Mouse (Mus musculus): ENCODE results near the gene Zfp938. TPM values are rescaled to one million over a fixed set of nuclear protein-coding genes. Genes with fewer than 3 reads are reported as not detected.

Gene Zfp938
- polyA plus RNA-seq (2016; fragmentation: Nextera tagmentation; extraction: Ambion mirVana), result 13.4 and 13.5 TPM in 2 replicates

- H3K4me3 ChIP-seq, result peak within 1 kb of the TSS; percentile 77
- H3K36me3 ChIP-seq, result peaks cover 32% of the 10 kb centered on the region
- H3K27ac ChIP-seq, result peak within 1 kb of the TSS; percentile 92
- H3K27me3 ChIP-seq (ENCODE audit: insufficient read depth, poor library complexity, severe bottlenecking), result no peaks in the 10 kb centered on the region
- H3K9me3 ChIP-seq, result peaks cover 35% of the 10 kb centered on the region
- H3K4me1 ChIP-seq (replicated peaks), result peaks cover 8% of the 10 kb centered on the region; the same call in 1 of the 2 replicates
- 5% methylated on average over 27 of the region's 27 CpGs for WGBS
- DNase-seq (ENCODE audit: low spot score), result peak; percentile 84
Measured at GRCm38 (mm10) chr10:82240742-82241400, at the start of gene Zfp938. Gene Zfp938, minus strand, starts transcription at chr10:82241280.

GRCm38 (mm10) chr10:82257331-82257730 lies 16.3 kb upstream of the Zfp938 start:
- H3K9me3 ChIP-seq, result peaks cover 15% of the 10 kb centered on the region; the same call in 1 of the 2 replicates
- no peak overlapping the region for H3K4me3 ChIP-seq
- H3K27me3 ChIP-seq (ENCODE audit: insufficient read depth, poor library complexity, severe bottlenecking), result no peaks in the 10 kb centered on the region
- H3K27ac ChIP-seq, result no peak overlapping the region
- 83% methylated on average over 2 of the region's 2 CpGs for WGBS
- no peak for DNase-seq (ENCODE audit: low spot score)
- no peaks in the 10 kb centered on the region for H3K4me1 ChIP-seq (replicated peaks)
- no peaks in the 10 kb centered on the region for H3K36me3 ChIP-seq

- H3K36me3 ChIP-seq, result no peaks in the 10 kb centered on the region
- H3K27me3 ChIP-seq (ENCODE audit: insufficient read depth, poor library complexity, severe bottlenecking), result no peaks in the 10 kb centered on the region
- peaks cover 8% of the 10 kb centered on the region; the same call in 1 of the 2 replicates for H3K4me1 ChIP-seq (replicated peaks)
- H3K27ac ChIP-seq, result no peak overlapping the region
- H3K9me3 ChIP-seq, result no peaks in the 10 kb centered on the region
- DNase-seq (ENCODE audit: low spot score), result no peak
- H3K4me3 ChIP-seq, result no peak overlapping the region
Measured at GRCm38 (mm10) chr10:82245021-82245420, 3.9 kb upstream of the Zfp938 start.

GRCm38 (mm10) chr10:82241401-82241788 lies 315 bp upstream of the Zfp938 start:
- peaks cover 27% of the 10 kb centered on the region for H3K36me3 ChIP-seq
- no peaks in the 10 kb centered on the region for H3K27me3 ChIP-seq (ENCODE audit: insufficient read depth, poor library complexity, severe bottlenecking)
- peak overlapping the region; percentile 92; the same call in 1 of the 2 replicates for H3K27ac ChIP-seq
- H3K4me3 ChIP-seq, result peak overlapping the region; percentile 77
- peaks cover 29% of the 10 kb centered on the region for H3K9me3 ChIP-seq
- 76% methylated on average over 5 of the region's 5 CpGs for WGBS
- H3K4me1 ChIP-seq (replicated peaks), result peaks cover 8% of the 10 kb centered on the region; the same call in 1 of the 2 replicates
- no peak for DNase-seq (ENCODE audit: low spot score)

GRCm38 (mm10) chr10:82178257-82179064 lies 62.6 kb downstream of the Zfp938 start:
- Histone ChIP-seq H3K4me3 (peak overlapping the region; percentile 76), H3K27me3 (ENCODE audit: insufficient read depth, poor library complexity, severe bottlenecking) (no peaks in the 10 kb centered on the region), H3K27ac (peak overlapping the region; percentile 94), H3K4me1 (replicated peaks) (peaks cover 9% of the 10 kb centered on the region; the same call in 1 of the 2 replicates), H3K36me3 (no peaks in the 10 kb centered on the region), H3K9me3 (peaks cover 36% of the 10 kb centered on the region)
- DNase-seq (ENCODE audit: low spot score), result peak; percentile 91
- 8% methylated on average over 47 of the region's 47 CpGs for WGBS

Other genes with a start within 250 kb of the Zfp938 start
- gene Zfp873, start 193.2 kb downstream of the Zfp938 start, polyA plus RNA-seq (2016; fragmentation: Nextera tagmentation; extraction: Ambion mirVana), result 13.2 and 15.0 TPM in 2 replicates
- 3.5 and 6.2 TPM in 2 replicates for gene BC024063, start 157.9 kb downstream of the Zfp938 start, polyA plus RNA-seq (2016; fragmentation: Nextera tagmentation; extraction: Ambion mirVana)
- gene AU041133, start 113.3 kb downstream of the Zfp938 start, polyA plus RNA-seq (2016; fragmentation: Nextera tagmentation; extraction: Ambion mirVana), result 3.9 and 4.3 TPM in 2 replicates
- not detected in 2 replicates for gene 4932415D10Rik, start 75.3 kb upstream of the Zfp938 start, polyA plus RNA-seq (2016; fragmentation: Nextera tagmentation; extraction: Ambion mirVana)
- 7.6 and 9.6 TPM in 2 replicates for gene Gm4924, start 113.0 kb upstream of the Zfp938 start, polyA plus RNA-seq (2016; fragmentation: Nextera tagmentation; extraction: Ambion mirVana)

Measured in hindbrain, embryonic 10.5 days (tissue).